Mouse (Mus musculus) common myeloid progenitor, adult 5-6 weeks (primary cell): Measurements from ENCODE around the gene Atp2c1. TPM values are rescaled to one million over a fixed set of nuclear protein-coding genes. Genes with fewer than 3 reads are reported as not detected.

Experiments
- ATAC-seq: replicated peaks from 2 replicates; pipeline ENCODE4 v1.8.0; 2016; ENCODE audit warnings: low read depth, mild to moderate bottlenecking, moderate TSS enrichment, inconsistent platforms; ENCODE audit not compliant: poor library complexity, severe bottlenecking
- total RNA-seq: library from RNA; stranded (forward); fragments of 200-1000, 187-1606 nt; gene quantifications from 2 replicates; pipeline ENCODE4 v1.2.3, GENCODE M21; 2017

Gene Atp2c1
- total RNA-seq, 1 experiment from 2014 or later: 66.9 TPM

- peak; percentile 94 for ATAC-seq
These were observed 32.4 kb downstream of the Atp2c1 start for GRCm38 (mm10) chr9:105494553-105495315.

GRCm38 (mm10) chr9:105492744-105493143, 34.4 kb downstream of the Atp2c1 start:
- no peak for ATAC-seq

- no peak for ATAC-seq
These were observed 38.8 kb downstream of the Atp2c1 start for GRCm38 (mm10) chr9:105488363-105488762.

- peak; percentile 82 for ATAC-seq
These were observed 42.6 kb downstream of the Atp2c1 start for GRCm38 (mm10) chr9:105484338-105485084.

GRCm38 (mm10) chr9:105483880-105484279, 43.2 kb downstream of the Atp2c1 start:
- no peak for ATAC-seq

- ATAC-seq: no peak
These were observed 44.2 kb downstream of the Atp2c1 start for GRCm38 (mm10) chr9:105482715-105483510.

GRCm38 (mm10) chr9:105482070-105482469, 45.0 kb downstream of the Atp2c1 start:
- no peak for ATAC-seq

- ATAC-seq: no peak
These were observed 51.0 kb downstream of the Atp2c1 start for GRCm38 (mm10) chr9:105476134-105476533.

GRCm38 (mm10) chr9:105474910-105475309, 52.2 kb downstream of the Atp2c1 start:
- ATAC-seq: no peak

GRCm38 (mm10) chr9:105467787-105468186, 59.3 kb downstream of the Atp2c1 start:
- no peak for ATAC-seq

DNA sequence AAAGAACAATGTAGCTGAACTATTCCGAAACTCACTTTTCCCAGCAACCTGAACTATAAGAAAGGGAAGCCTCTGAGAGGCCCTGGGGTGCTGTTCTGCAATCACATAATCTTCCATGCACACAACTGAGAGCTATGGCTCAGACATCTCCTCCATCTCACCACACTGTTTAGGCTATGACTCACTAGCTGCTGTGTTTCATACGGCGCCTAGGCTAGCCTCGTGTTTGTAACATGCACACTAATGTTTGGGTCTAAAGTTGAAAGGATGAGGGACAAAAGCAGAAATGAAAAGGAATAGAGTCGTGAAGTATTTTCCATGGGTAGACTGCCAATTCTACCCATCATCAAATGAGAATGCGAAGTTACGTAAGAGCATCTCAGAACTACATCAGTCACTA, 65.6 kb downstream of the Atp2c1 start:
- no peak for ATAC-seq

- ATAC-seq: no peak
These were observed 68.1 kb downstream of the Atp2c1 start for GRCm38 (mm10) chr9:105459032-105459431.

DNA sequence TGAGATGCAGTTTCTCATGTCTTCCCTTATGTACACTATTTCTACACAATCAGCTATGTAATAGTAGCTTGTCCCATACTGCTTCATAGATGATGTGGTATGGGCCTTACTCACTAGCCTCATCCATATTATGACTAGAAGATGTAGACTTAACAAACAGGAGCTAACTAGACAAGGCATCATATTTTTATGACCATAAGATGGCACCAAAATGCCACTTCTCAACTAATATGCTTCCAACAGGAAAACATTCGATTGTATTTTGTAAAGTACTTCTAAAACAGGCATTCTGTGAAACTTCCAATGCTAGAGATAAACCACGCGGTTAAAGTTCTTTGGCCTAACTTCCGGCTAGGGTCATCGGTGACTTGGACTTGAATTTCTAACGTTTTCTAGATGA, 118.6 kb downstream of the Atp2c1 start:
- no peak for ATAC-seq

DNA sequence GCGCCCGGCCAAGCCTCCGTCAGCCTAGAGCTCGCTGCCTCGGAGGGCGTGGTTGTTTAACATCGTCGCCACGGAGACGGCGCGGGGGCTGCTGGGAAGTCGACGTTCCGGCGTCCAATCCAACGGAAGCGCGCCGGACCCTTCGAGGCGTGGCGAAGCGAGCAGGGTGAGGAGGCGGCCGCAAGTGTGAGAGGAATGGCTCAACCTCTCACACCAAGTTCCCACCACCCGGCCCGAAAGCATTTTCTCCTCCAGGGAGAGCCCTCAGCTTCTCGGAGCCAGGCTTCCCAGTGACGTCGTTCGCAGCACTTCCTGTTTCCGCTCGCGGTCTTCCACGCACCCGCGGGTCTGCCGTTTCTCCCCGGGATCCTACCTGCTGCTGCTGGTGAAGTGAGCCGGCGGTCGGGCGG, 131.9 kb downstream of the Atp2c1 start, which contains the start of the genes Aste1 and Nek11:
TSS of gene Aste1 (plus strand) at position 175 of the 410 bp plus-strand sequence.
TSS of gene Nek11 (minus strand) at position 307 of the 410 bp plus-strand sequence.
- ATAC-seq: peak; percentile 99

DNA sequence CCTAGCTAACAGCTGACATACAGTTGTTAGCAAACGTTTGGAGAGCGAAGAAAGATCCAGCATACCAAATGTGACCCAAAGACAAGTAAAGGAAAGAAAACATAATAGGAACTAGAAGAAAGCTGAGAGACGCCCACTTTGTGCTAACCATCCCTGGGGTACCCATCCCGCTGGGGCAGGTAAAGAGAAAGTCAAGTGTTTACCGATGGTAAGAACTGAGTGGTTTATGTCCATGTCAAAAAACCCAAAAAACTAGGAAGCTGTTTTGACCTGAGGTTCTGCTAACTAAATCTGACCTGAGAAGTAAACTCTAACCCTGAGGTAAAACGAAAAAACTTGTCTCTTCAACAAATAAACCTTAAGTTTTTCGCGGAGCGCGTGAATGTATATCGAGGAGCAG, 132.4 kb downstream of the Atp2c1 start:
- no peak for ATAC-seq

DNA sequence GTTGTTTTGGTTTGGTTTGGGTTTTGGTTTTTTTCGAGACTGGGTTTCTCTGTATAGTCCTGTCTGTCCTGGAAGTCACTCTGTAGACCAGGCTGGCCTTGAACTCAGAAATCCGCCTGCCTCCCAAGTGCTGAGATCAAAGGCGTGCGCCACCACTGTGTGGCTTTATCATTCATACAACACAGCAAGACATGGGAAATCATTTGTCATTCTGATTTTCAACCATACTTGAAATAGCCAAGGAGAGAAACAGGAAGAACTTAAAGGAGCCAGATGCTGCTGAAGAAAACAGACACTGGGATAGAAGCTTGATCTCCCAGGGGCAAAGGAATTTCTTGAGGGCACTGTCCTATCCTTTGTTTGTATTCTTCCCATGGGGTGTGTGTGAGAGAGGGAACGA, 136.5 kb downstream of the Atp2c1 start:
- no peak for ATAC-seq

DNA sequence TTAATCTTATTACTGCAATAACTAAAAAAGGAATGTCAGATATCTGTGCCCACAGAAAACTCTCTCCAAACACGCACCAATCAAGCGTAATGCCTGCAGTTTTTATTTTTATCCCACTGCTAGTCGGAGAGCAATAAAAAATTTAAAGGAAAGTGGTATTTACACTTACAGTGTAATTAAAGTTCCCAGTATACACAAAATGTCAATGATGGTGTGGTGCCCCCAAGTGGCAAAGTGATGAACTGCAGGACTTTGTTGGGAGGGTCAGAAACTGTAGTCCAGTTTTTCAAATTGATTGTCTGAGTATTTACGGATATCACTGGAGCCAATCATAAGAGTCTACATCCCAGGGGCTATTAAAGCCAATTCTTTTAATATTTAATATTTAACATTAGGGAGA, 137.8 kb downstream of the Atp2c1 start:
- peak; percentile 75 for ATAC-seq

DNA sequence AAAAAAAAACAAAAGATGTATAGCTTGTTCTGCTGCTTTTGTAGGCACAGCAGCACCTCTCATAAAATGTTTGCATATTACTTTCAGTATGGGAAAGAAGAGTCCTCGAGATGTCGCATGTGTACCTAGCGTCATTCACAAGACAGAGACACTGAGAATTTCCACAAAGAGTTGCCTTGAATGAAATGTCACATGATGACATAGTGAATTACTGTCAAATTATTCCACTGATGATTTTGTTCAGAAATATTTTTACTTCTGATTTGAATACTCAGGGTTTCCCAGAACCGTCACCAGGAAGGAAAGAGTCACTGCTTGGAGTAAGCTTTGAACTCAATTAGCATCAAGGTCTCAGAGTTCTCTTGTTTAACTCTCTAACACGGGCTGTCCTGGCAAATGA, 139.7 kb downstream of the Atp2c1 start:
- ATAC-seq: no peak

DNA sequence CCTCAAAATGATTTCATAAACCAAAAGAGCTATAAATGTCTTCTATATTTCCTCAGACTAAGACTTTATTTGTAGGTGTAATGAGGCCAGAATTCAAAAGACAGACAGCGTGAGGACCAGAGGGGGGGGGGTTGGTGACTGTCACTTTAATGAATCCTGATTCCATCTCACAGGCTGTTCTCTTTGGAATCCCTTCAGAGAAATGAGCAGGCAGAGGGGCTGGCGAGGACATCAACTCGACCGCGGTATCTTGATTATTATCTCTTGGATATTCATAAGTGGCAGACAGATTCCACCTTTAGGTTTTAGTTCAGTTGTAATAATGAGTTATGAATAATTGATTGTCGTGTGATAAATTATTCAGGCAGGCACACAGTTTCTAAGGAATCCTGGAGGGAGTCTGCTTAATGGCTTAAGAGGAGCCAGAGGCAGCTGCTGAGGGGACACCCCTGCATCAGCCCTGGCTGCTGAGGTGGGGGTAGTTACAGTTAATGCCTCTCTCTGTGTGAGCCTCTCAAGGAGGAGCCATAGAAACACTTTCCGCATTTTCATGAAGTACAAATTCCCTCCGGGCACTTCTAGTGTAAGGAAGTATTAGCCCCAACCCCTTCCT, 147.5 kb downstream of the Atp2c1 start:
- no peak for ATAC-seq

- ATAC-seq: no peak
These were observed 149.5 kb downstream of the Atp2c1 start for GRCm38 (mm10) chr9:105377622-105378021.
